Comparison of ENCODE assay signal across 22 mouse cellular contexts in the genomic region with DNA sequence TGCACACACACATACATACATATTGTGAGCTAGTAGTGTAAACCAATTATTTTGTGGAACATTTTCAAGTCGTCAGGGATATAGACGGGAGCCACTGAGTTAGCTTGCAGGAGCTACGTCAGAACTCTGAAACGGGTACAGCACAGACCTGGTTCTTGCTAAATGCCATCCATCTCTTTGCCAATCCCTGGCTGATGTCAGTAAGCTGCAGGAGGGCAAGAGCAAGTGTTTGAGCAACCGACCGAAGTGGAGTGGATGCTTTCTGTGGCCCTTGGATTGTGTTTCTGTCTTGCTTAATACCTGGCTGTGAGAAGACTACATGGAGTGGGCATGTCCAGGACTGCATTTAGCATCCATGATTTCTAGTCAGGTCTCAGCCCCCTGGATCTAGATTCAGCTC.
"Had no signal": no experiment of that assay in that cellular context is flagged by ENCODE, and none has a peak within 500 bp of the region (broad histone marks: within the 10 kb centered on the region; RNA-seq: fewer than 3 reads in every experiment).

No protein-coding gene starts in this region.

- H3K27ac ChIP-seq: limb, embryonic 12.5 days; limb, embryonic 15.5 days; liver, embryonic 13.5 days; lung, embryonic 15.5 days; midbrain, embryonic 10.5 days; midbrain, embryonic 13.5 days; neural tube, embryonic 13.5 days; stomach, postnatal 0 days had no signal

- H3K4me1 ChIP-seq: limb, embryonic 15.5 days; lung, embryonic 15.5 days; midbrain, embryonic 10.5 days; midbrain, embryonic 13.5 days; neural tube, embryonic 13.5 days had no signal

- DNase-seq: kidney, postnatal 14 days; kidney, postnatal 4 days; left cerebral cortex, postnatal 4 days; liver, embryonic 13.5 days; lung, postnatal 10 days; lung, postnatal 36 days; right cerebral cortex, adult 18-20 months; right cerebral cortex, postnatal 14 days; right cerebral cortex, postnatal 4 days; thymus, adult 2 months; thymus, postnatal 14 days; thymus, postnatal 4 days had no signal

- H3K27me3 ChIP-seq: limb, embryonic 12.5 days; limb, embryonic 15.5 days; liver, embryonic 13.5 days; megakaryocyte, embryonic 14.5 days; midbrain, embryonic 13.5 days; neural tube, embryonic 13.5 days had no signal

- H3K4me3 ChIP-seq: limb, embryonic 12.5 days; limb, embryonic 15.5 days; liver, embryonic 13.5 days; lung, embryonic 15.5 days; megakaryocyte, embryonic 14.5 days; midbrain, embryonic 10.5 days; midbrain, embryonic 13.5 days; myocyte; neural tube, embryonic 13.5 days had no signal

- H3K9ac ChIP-seq: limb, embryonic 12.5 days; limb, embryonic 15.5 days; liver, embryonic 13.5 days; lung, embryonic 15.5 days; midbrain, embryonic 13.5 days; neural tube, embryonic 13.5 days had no signal

- H3K36me3 ChIP-seq: limb, embryonic 12.5 days; limb, embryonic 15.5 days; liver, embryonic 13.5 days; lung, embryonic 15.5 days; midbrain, embryonic 10.5 days; midbrain, embryonic 13.5 days; neural tube, embryonic 13.5 days had no signal

- H3K9me3 ChIP-seq: limb, embryonic 12.5 days; limb, embryonic 15.5 days; liver, embryonic 13.5 days; lung, embryonic 15.5 days; megakaryocyte, embryonic 14.5 days; midbrain, embryonic 10.5 days; midbrain, embryonic 13.5 days; neural tube, embryonic 13.5 days had no signal

- ATAC-seq: midbrain, embryonic 13.5 days; midbrain, embryonic 16.5 days had no signal

- H3K4me2 ChIP-seq: limb, embryonic 12.5 days; limb, embryonic 15.5 days; liver, embryonic 13.5 days; lung, embryonic 15.5 days; midbrain, embryonic 13.5 days; neural tube, embryonic 13.5 days had no signal
